Mouse (Mus musculus) stomach, postnatal 0 days (tissue): ENCODE results near the gene Fnip2. TPM values are rescaled to one million over a fixed set of nuclear protein-coding genes. Genes with fewer than 3 reads are reported as not detected.

Experiments
- ATAC-seq: fragments of 200-750 bp; cut with Nextera tagmentation; 2 replicates; pipeline ENCODE4 v1.8.0; 2017; ENCODE audit not compliant: low FRiP score, low TSS enrichment
- DNase-seq: peaks from one replicate; pipeline ENCODE4 v3.0.0-alpha.2; 2016; ENCODE audit warnings: low spot score
- H3K27ac ChIP-seq: fragments of 300-500 bp; sonication (generic); replicated peaks from 2 replicates; pipeline ENCODE4 v1.5.1; 2014; ENCODE audit warnings: mild to moderate bottlenecking, control low read depth
- H3K27me3 ChIP-seq: fragments of 300-500 bp; sonication (generic); 2 replicates; pipeline ENCODE4 v1.6.1; 2014; ENCODE audit warnings: low read length; ENCODE audit not compliant: control insufficient read depth, insufficient read depth
- H3K36me3 ChIP-seq: fragments of 300-500 bp; sonication (generic); 2 replicates; pipeline ENCODE4 v1.6.1; 2014; ENCODE audit warnings: low read length, mixed read lengths; ENCODE audit not compliant: control insufficient read depth, insufficient read depth
- H3K4me1 ChIP-seq: fragments of 300-500 bp; sonication (generic); replicated peaks from 2 replicates; pipeline ENCODE4 v1.6.1; 2014; ENCODE audit warnings: antibody characterized with exemption; ENCODE audit not compliant: control insufficient read depth, insufficient read depth
- H3K4me2 ChIP-seq: fragments of 300-500 bp; sonication (generic); replicated peaks from 2 replicates; pipeline ENCODE4 v1.6.1; 2014; ENCODE audit warnings: low read depth, mild to moderate bottlenecking, control low read depth, moderate library complexity
- H3K4me3 ChIP-seq: fragments of 300-500 bp; sonication (generic); 2 replicates; pipeline ENCODE4 v1.5.1; 2014; ENCODE audit warnings: low read depth, low read length, control low read depth
- H3K9ac ChIP-seq: fragments of 300-500 bp; sonication (generic); 2 replicates; pipeline ENCODE4 v1.6.1; 2014; ENCODE audit warnings: mild to moderate bottlenecking, low read length, control low read depth, mixed read lengths
- H3K9me3 ChIP-seq: fragments of 300-500 bp; sonication (generic); 2 replicates; pipeline ENCODE4 v1.6.1; 2016; ENCODE audit warnings: low read length; ENCODE audit not compliant: control insufficient read depth
- CTCF ChIP-seq: IDR thresholded peaks from 2 replicates; pipeline ENCODE4 v1.5.1; 2016; ENCODE audit warnings: antibody characterized with exemption, low read depth, mild to moderate bottlenecking, moderate library complexity
- EP300 ChIP-seq: optimal IDR thresholded peaks from 2 replicates; pipeline ENCODE3; 2016; ENCODE audit warnings: antibody characterized with exemption
- WGBS: fragments of 180-500 bp; shearing (Covaris S2); extraction: QIAGEN DNeasy Blood & Tissue Kit; methylation state at CpG from one replicate; pipeline ENCODE4 v1.1.7; 2014; 5-methylcytosine and 5-hydroxymethylcytosine counted together
- polyA plus RNA-seq: library from polyadenylated mRNA; unstranded; fragments of >200 nt; fragmentation: Nextera tagmentation; extraction: Ambion mirVana; gene quantifications from 2 replicates; pipeline ENCODE4 v1.2.1, GENCODE M21; 2015

Gene Fnip2
- polyA plus RNA-seq, 1 experiment from 2014 or later, result 2.5 TPM

DNA sequence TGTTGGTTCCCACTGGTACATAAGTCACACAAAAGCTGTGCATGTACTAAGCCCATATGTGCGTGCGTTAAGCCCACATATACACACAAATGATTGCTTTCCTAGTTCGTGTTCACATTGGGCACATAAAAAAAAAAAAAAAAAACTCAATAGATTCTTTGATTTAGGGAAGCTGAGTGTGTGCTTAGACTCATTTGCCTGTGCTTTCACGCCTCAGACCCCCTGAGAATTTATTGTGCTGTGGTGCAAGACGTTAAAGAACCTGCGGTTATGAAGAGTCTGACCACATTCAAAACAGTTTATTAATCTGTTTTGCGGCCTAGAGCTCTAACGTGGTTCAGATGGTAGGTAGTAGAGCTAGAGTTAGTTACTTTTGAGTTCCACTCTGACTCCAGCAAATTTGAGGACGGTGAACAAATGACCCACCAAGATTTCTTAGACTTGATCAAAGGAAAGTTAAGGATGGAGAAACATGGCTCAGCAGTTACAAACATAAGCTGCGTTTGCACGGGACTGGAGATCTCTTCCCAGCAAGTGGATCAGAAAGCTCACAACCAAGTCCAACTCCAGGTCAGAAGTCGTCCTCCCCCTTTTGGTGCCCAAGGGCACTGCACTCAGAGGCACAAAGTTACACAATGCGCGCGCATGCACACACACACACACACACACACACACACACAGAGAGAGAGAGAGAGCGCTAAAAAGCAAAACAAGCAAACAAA is 1.2 kb upstream of the Fnip2 start:
- TF ChIP-seq EP300 (no peak), CTCF (peak; percentile 38)
- Histone ChIP-seq H3K4me3 (no peak overlapping the region), H3K4me1 (no peaks in the 10 kb centered on the region), H3K9ac (no peak overlapping the region), H3K4me2 (no peak overlapping the region; the same call in 1 of the 2 replicates), H3K9me3 (no peaks in the 10 kb centered on the region), H3K27me3 (no peaks in the 10 kb centered on the region), H3K27ac (no peak overlapping the region; the same call in 1 of the 2 replicates), H3K36me3 (no peaks in the 10 kb centered on the region)
- ATAC-seq (no peak), DNase-seq (no peak)
- 86% methylated on average over 16 of the region's 16 CpGs for WGBS

DNA sequence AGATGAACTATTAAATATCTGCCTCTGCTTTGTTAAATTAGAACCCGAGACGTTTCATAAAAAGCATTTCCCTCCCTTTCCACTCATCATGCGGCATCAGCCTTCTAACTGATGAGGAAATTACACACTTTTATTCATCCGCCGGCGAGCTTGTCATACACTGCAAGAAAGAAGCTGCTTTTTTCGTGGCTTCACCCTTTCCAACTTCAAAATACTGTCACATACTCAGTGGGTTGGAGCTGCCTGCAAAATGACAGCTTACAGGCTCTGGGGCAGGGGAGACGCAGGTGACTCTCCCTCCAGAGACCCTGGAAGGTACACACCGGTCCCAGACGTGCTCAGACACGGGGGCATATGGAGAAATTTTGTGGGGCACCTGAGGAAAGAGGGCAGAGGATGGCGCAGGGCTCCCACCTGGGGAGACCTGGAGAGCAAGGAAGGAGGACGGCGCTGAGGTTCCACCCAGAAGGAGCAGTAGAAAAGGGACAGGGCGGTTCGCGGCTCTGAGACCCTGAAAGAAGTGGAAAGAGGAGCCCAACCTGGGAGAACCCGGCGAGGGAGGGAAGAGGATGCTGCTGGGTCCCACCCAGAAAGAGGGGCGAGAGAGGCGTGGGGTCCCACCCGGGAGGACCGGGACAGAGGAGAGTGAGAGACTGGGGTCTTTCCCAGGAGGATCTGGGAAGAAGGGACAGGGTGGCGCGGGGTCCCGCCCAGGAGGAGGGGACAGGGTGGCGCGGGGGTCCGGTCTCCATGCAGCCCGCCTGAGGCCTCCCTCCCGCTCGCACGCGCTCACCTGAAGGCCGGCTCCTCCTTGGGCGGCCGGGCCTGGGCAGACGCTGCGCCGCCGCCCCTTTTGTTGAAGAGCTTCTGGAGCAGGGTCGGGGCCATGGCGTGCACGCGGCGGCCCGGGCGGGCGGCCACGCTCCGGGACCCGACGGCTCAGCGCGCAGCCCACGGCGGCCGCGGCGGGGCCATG is 592 bp downstream of the Fnip2 start:
- Histone ChIP-seq H3K9me3 (no peaks in the 10 kb centered on the region), H3K4me2 (peak overlapping the region; percentile 93), H3K4me1 (no peaks in the 10 kb centered on the region), H3K27me3 (no peaks in the 10 kb centered on the region), H3K9ac (peak overlapping the region; percentile 76), H3K36me3 (no peaks in the 10 kb centered on the region), H3K4me3 (peak overlapping the region; percentile 77), H3K27ac (peak overlapping the region; percentile 89)
- no peak for TF ChIP-seq CTCF
- TF ChIP-seq EP300, result no peak
- WGBS, result 1% methylated on average over 56 of the region's 60 CpGs
- DNase-seq (no peak), ATAC-seq (peak; percentile 65)

DNA sequence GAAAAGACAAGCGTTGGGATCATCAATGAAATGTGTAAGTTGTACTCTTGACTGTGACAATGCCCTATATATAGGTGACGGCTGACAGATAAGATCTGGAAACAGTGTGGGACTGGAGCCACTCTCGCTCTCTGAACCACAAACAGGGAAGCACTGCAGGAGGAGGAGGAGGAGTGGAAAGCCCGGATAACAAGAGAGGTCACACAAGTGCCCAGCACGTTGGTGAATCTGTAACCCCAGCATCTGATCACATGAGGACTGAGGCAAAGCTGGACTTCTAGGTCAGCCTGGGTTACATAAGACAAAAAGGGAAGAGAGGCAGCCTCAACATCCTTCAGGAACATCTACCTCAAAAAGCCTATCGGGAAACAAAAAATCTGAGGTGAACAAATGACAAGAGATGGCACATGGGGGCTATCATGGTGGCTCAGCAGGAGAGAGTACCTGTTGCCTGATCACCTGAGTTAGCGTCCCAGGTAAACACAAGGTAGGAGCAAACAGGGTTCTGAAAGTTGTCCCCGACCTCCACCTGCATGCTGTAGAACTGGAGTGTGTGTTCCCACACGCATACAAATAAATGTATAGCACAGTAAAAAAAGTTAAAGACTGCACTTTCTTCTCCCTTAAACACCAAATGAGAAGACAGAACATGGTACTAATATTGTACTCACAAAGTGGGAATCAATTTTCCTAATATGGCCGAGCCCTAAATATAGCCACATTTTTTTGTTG is 2.6 kb downstream of the Fnip2 start:
- no peak overlapping the region for H3K9ac ChIP-seq
- H3K4me1 ChIP-seq, result no peaks in the 10 kb centered on the region

DNA sequence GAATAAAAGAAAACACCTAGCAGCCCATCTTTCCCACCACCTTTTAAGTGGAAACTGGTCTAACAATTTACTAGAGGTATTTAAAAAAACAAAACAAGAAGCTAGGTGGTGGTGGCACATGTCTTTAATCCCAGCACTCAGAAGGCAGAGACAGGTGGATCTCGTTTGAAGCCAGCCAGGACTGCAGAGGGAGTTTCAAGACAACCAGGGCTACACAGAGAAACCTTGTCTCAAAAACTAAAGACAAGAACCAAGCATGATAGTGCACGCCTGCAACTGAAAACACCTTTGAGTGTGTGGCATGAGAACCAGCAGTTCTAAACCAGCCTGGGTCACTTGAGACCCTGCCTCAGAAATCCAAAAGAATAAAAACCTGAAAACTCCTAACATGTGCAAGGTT is 4.1 kb downstream of the Fnip2 start:
- H3K9ac ChIP-seq, result no peak overlapping the region
- H3K27ac ChIP-seq, result no peak overlapping the region
- H3K9me3 ChIP-seq, result no peaks in the 10 kb centered on the region
- no peak overlapping the region for H3K4me2 ChIP-seq
- ATAC-seq, result no peak
- TF ChIP-seq CTCF (no peak), EP300 (no peak)
- H3K27me3 ChIP-seq, result no peaks in the 10 kb centered on the region
- H3K4me1 ChIP-seq, result no peaks in the 10 kb centered on the region
- 77% methylated on average over 2 of the region's 2 CpGs for WGBS
- no peak for DNase-seq
- H3K36me3 ChIP-seq, result no peaks in the 10 kb centered on the region
- no peak overlapping the region for H3K4me3 ChIP-seq

More for the DNA sequence above, 2.6 kb downstream of the Fnip2 start:
- TF ChIP-seq CTCF (no peak), EP300 (no peak)
- no peaks in the 10 kb centered on the region for H3K9me3 ChIP-seq
- H3K4me3 ChIP-seq, result no peak overlapping the region
- H3K27ac ChIP-seq, result no peak overlapping the region
- H3K36me3 ChIP-seq, result no peaks in the 10 kb centered on the region
- DNase-seq, result no peak
- ATAC-seq, result no peak
- H3K4me2 ChIP-seq, result no peak overlapping the region
- no peaks in the 10 kb centered on the region for H3K27me3 ChIP-seq
- WGBS, result 67% methylated on average over 10 of the region's 10 CpGs

DNA sequence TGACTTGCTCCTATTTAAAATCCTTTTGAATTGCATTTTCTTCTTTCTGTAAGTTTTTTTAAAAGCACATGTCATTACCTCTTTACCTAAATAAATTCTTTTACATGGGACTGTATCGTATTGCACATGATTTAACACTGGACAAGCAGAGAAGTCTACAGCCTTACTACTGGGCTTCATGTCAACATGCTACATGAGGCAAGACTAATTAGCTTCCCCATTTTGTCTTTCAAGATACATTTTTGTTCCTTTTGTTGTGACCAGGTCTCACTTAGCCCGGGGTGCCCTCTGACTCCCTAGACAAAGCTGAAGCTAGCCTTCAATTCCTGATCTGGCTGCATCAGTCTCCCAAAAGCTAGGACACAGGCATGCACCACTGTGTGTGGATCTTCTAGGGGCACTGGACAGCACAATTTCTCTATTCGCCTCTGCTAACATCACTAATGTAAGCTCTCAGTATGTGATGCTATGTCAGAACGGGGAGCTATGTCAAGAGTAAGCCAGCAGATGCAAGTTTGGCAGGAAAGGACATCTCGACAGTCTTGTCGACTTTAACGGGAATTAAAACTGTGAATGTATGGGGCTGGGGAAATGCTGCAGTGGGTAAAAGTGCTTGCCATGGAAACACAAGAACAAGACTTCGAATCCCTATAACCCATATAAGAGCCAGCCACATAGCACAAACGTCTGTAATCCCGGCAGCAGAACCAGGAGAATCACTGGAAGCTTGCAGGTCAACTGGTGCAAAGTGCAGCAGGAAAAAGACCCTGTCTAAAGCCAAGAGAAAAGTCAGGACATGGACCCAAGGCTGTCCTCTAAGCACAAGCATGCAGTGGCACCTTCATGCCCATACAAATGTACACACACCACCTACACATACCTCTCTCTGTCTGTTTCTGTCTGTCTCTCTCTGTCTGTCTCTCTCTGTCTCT is 5.5 kb downstream of the Fnip2 start:
- H3K27me3 ChIP-seq, result no peaks in the 10 kb centered on the region
- no peak for TF ChIP-seq EP300
- no peak for TF ChIP-seq CTCF
- no peak overlapping the region for H3K4me2 ChIP-seq
- no peaks in the 10 kb centered on the region for H3K36me3 ChIP-seq
- no peak overlapping the region for H3K27ac ChIP-seq
- 80% methylated on average over 10 of the region's 10 CpGs for WGBS
- H3K4me1 ChIP-seq, result no peaks in the 10 kb centered on the region
- no peaks in the 10 kb centered on the region for H3K9me3 ChIP-seq
- ATAC-seq (no peak), DNase-seq (no peak)
- H3K4me3 ChIP-seq, result no peak overlapping the region
- H3K9ac ChIP-seq, result no peak overlapping the region
